Mouse (Mus musculus) B cell, adult 67 days (primary cell): ENCODE measurements around the gene Slc25a3. TPM values are rescaled to one million over a fixed set of nuclear protein-coding genes. Genes with fewer than 3 reads are reported as not detected.

Source experiments
- total RNA-seq, 2 experiments: library from RNA; stranded (reverse); gene quantifications; 4 replicates each; pipeline ENCODE4 v1.2.4; 2023

Gene Slc25a3
- total RNA-seq, result 100 to 1,000 TPM; 509 to 559 TPM

GRCm38 (mm10) chr10:91123828-91124822 lies at the start of gene Slc25a3:
Gene Slc25a3, minus strand, starts transcription at chr10:91124059.

GRCm38 (mm10) chr10:91082550-91083392 lies 41.1 kb downstream of the Slc25a3 start, which contains the start of the genes Apaf1 and Ikbip:
Gene Apaf1, minus strand, starts transcription at chr10:91082770.
Gene Ikbip, plus strand, starts transcription at chr10:91082940.

Other genes starting within 250 kb of the Slc25a3 start
- gene Apaf1, start 41.3 kb downstream of the Slc25a3 start, total RNA-seq, result 10 to 100 TPM; 24.7 to 26.7 TPM
- gene Ikbip, start 41.1 kb downstream of the Slc25a3 start, total RNA-seq, result 1 to 10 TPM; 3.9 to 5.9 TPM
- gene Tmpo, start 57.3 kb upstream of the Slc25a3 start, total RNA-seq, result 100 to 1,000 TPM; 172 to 188 TPM